Mouse (Mus musculus): ENCODE data around the gene Prkag3.

DNA sequence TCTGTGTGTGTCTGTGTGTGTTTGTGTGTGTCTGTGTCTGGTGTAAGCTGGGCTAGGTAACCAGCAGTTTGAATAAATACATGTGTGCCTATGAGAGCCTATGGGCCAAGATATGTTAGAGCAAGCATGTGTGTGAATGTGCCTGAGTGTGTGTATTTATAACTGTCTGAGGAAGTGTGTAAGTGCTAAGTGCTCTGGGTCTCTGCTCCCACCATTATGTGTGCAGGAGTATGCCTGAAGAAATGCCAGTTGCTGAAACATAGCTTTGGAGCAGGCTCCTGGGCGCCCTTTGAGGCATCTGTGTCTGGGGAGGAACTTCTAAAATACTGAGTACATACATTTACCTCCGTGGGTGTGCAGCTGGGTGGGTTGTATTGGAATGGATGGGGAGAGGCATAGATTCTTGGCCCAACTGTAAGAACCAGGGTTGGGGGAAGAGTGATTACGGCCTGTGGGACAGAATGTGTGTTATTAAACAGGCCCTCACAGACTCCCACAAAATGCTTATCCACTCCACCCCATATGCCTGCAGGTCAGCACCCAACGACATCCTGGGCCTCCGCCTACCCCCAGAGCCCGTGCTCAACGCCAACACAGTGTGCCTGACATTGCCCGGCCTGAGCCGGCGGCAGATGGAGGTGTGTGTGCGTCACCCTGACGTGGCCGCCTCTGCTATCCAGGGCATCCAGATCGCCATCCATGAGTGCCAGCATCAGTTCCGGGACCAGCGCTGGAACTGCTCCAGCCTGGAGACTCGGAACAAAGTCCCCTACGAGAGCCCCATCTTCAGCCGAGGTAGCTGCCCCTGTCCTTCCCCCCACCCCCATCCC is 44.0 kb upstream of the Prkag3 start:
- TF ChIP-seq EP300 (IDR thresholded peaks at IDR 0.05; ENCODE audit: low read depth) (no peak), CTCF (IDR thresholded peaks at IDR 0.05; ENCODE audit: low read depth) (no peak)

Data from liver, postnatal 0 days (tissue).